Mouse (Mus musculus): Measurements from ENCODE around the gene Guca1b. TPM values are rescaled to one million over a fixed set of nuclear protein-coding genes. Genes with fewer than 3 reads are reported as not detected.

Gene Guca1b
- total and polyA plus RNA-seq, 3 experiments = 1.3 to 3.1 TPM; not detected in 1

GRCm38 (mm10) chr17:47371451-47371850, 13.7 kb upstream of the Guca1b start (continued):
- TF ChIP-seq MYB (IDR thresholded peaks at IDR 0.05; ENCODE audit: low read depth, low read length) = no peak

GRCm38 (mm10) chr17:47373991-47374390, 11.2 kb upstream of the Guca1b start:
- H3K79me2 ChIP-seq (ENCODE audit: control insufficient read depth, insufficient read depth, low read length, poor library complexity) = peaks cover 9% of the 10 kb centered on the region
- no peaks in the 10 kb centered on the region for H3K27me3 ChIP-seq (ENCODE audit: control insufficient read depth in 1 of 2, insufficient read depth in 2 of 2, low read length in 2 of 2)
- H3K9ac ChIP-seq (ENCODE audit: control insufficient read depth, low read depth, low read length, poor library complexity, severe bottlenecking) = no peak overlapping the region
- H3K4me3 ChIP-seq (ENCODE audit: control insufficient read depth in 1 of 2, insufficient read depth in 1 of 2, low read depth in 2 of 2, low read length in 2 of 2) = no peak overlapping the region
- H3K9me3 ChIP-seq (replicated peaks; ENCODE audit: insufficient read depth, low read length) = no peaks in the 10 kb centered on the region
- TF ChIP-seq E2F4 (IDR thresholded peaks at IDR 0.05; ENCODE audit: borderline replicate concordance, low read depth, low read length) (no peak), UBTF (IDR thresholded peaks at IDR 0.05; ENCODE audit: borderline replicate concordance, insufficient read depth, low read depth, low read length) (no peak), KAT2A (conservative IDR thresholded peaks at IDR 0.05; ENCODE audit: low read depth, low read length) (no peak), CHD2 (IDR thresholded peaks at IDR 0.05; ENCODE audit: low read length) (no peak), ZNF384 (IDR thresholded peaks at IDR 0.05; ENCODE audit: low read depth, low read length) (no peak), HCFC1 (IDR thresholded peaks at IDR 0.05; ENCODE audit: low read depth, low read length) (no peak), TCF12 (IDR thresholded peaks at IDR 0.05; ENCODE audit: low read depth, low read length) (no peak), EP300 (IDR thresholded peaks at IDR 0.05; ENCODE audit: low read depth in 1 of 2, low read length in 2 of 2) (no peak)
- peaks cover 8 to 10% of the 10 kb centered on the region in 2 experiments; a peak in 3 of 4 replicates for H3K36me3 ChIP-seq (ENCODE audit: control insufficient read depth in 1 of 2, insufficient read depth in 2 of 2, low read length in 2 of 2)
- DNase-seq (ENCODE audit: low read depth, low spot score) = no peak
- no peak overlapping the region for H3K27ac ChIP-seq (ENCODE audit: control insufficient read depth, low read depth, low read length)
- H3K4me1 ChIP-seq (ENCODE audit: control insufficient read depth in 1 of 2, insufficient read depth in 2 of 2, low read length in 2 of 2) = peaks cover 0 to 13% of the 10 kb centered on the region in 2 experiments; a peak in 1 of 4 replicates

- Histone ChIP-seq H3K4me3 (ENCODE audit: control insufficient read depth in 1 of 2, insufficient read depth in 1 of 2, low read depth in 2 of 2, low read length in 2 of 2) (no peak overlapping the region), H3K9ac (ENCODE audit: control insufficient read depth, low read depth, low read length, poor library complexity, severe bottlenecking) (no peak overlapping the region), H3K27ac (ENCODE audit: control insufficient read depth, low read depth, low read length) (no peak overlapping the region), H3K79me2 (ENCODE audit: control insufficient read depth, insufficient read depth, low read length, poor library complexity) (peaks cover 2% of the 10 kb centered on the region; the same call in 1 of the 2 replicates), H3K36me3 (ENCODE audit: control insufficient read depth in 1 of 2, insufficient read depth in 2 of 2, low read length in 2 of 2) (peaks cover 0 to 8% of the 10 kb centered on the region in 2 experiments; a peak in 1 of 4 replicates), H3K4me1 (ENCODE audit: control insufficient read depth in 1 of 2, insufficient read depth in 2 of 2, low read length in 2 of 2) (no peaks in the 10 kb centered on the region), H3K27me3 (ENCODE audit: control insufficient read depth in 1 of 2, insufficient read depth in 2 of 2, low read length in 2 of 2) (no peaks in the 10 kb centered on the region), H3K9me3 (replicated peaks; ENCODE audit: insufficient read depth, low read length) (no peaks in the 10 kb centered on the region)
- TF ChIP-seq ZNF384 (IDR thresholded peaks at IDR 0.05; ENCODE audit: low read depth, low read length) = no peak
- peak in 1 of 2 experiments; percentile 33; a peak in 1 of 4 replicates for TF ChIP-seq POLR2A (IDR thresholded peaks at IDR 0.05; ENCODE audit: control insufficient read depth in 1 of 2, insufficient read depth in 1 of 2, low read depth in 1 of 2, low read length in 2 of 2, poor library complexity in 1 of 2)
- TF ChIP-seq MEF2A (IDR thresholded peaks at IDR 0.05; ENCODE audit: extremely low read depth, insufficient replicate concordance, low read depth, low read length, poor library complexity, severe bottlenecking) = no peak
- no peak for TF ChIP-seq HCFC1 (IDR thresholded peaks at IDR 0.05; ENCODE audit: low read depth, low read length)
- no peak for TF ChIP-seq CTCF (IDR thresholded peaks at IDR 0.05 in 2 of 3, conservative IDR thresholded peaks at IDR 0.05 in 1 of 3; ENCODE audit: control insufficient read depth in 1 of 3, insufficient read depth in 1 of 3, low read depth in 2 of 3, low read length in 3 of 3, poor library complexity in 1 of 3, severe bottlenecking in 1 of 3)
- no peak for DNase-seq (ENCODE audit: low read depth, low spot score)
Observed at GRCm38 (mm10) chr17:47376779-47377280, 8.4 kb upstream of the Guca1b start.

Data from MEL (cell line).